Mouse (Mus musculus): ENCODE results near the gene Myd88. TPM values are rescaled to one million over a fixed set of nuclear protein-coding genes. Genes with fewer than 3 reads are reported as not detected.

Myd88 gene
- polyA plus RNA-seq, 1 experiment from 2014 or later: 30.3 TPM

GRCm38 (mm10) chr9:119350947-119351705 is 9.9 kb upstream of the Myd88 start:
- no peak overlapping the region for H3K9ac ChIP-seq (ENCODE audit: low read length)
- no peak for ATAC-seq (replicated peaks; ENCODE audit: low FRiP score, low TSS enrichment, low read depth)
- H3K4me3 ChIP-seq (ENCODE audit: low read depth, low read length): no peak overlapping the region
- WGBS: 85% methylated on average over 10 of the region's 10 CpGs
- peaks cover 45% of the 10 kb centered on the region for H3K36me3 ChIP-seq (ENCODE audit: control insufficient read depth, insufficient read depth, low read length)
- H3K4me1 ChIP-seq (replicated peaks; ENCODE audit: control insufficient read depth, insufficient read depth, low read length): no peaks in the 10 kb centered on the region
- H3K4me2 ChIP-seq (ENCODE audit: low read length): no peak overlapping the region
- no peak overlapping the region for H3K27ac ChIP-seq (ENCODE audit: low read depth)
- no peaks in the 10 kb centered on the region for H3K9me3 ChIP-seq (ENCODE audit: control insufficient read depth, low read length)
- no peak for DNase-seq (ENCODE audit: low spot score)
- no peaks in the 10 kb centered on the region for H3K27me3 ChIP-seq (replicated peaks; ENCODE audit: control insufficient read depth, insufficient read depth, low read length)

GRCm38 (mm10) chr9:119350531-119350930 is 9.3 kb upstream of the Myd88 start:
- H3K27ac ChIP-seq (ENCODE audit: low read depth): no peak overlapping the region

GRCm38 (mm10) chr9:119346376-119346775 is 5.2 kb upstream of the Myd88 start:
- DNase-seq (ENCODE audit: low spot score) (no peak), ATAC-seq (replicated peaks; ENCODE audit: low FRiP score, low TSS enrichment, low read depth) (no peak)
- Histone ChIP-seq H3K4me1 (replicated peaks; ENCODE audit: control insufficient read depth, insufficient read depth, low read length) (peaks cover 11% of the 10 kb centered on the region), H3K27me3 (replicated peaks; ENCODE audit: control insufficient read depth, insufficient read depth, low read length) (no peaks in the 10 kb centered on the region), H3K27ac (ENCODE audit: low read depth) (no peak overlapping the region), H3K4me3 (ENCODE audit: low read depth, low read length) (no peak overlapping the region), H3K9me3 (ENCODE audit: control insufficient read depth, low read length) (no peaks in the 10 kb centered on the region), H3K4me2 (ENCODE audit: low read length) (no peak overlapping the region), H3K36me3 (ENCODE audit: control insufficient read depth, insufficient read depth, low read length) (peaks cover 77% of the 10 kb centered on the region), H3K9ac (ENCODE audit: low read length) (no peak overlapping the region)
- WGBS: 88% methylated on average over 8 of the region's 8 CpGs

More at GRCm38 (mm10) chr9:119350531-119350930, 9.3 kb upstream of the Myd88 start:
- H3K4me1 ChIP-seq (replicated peaks; ENCODE audit: control insufficient read depth, insufficient read depth, low read length): no peaks in the 10 kb centered on the region
- no peak overlapping the region for H3K9ac ChIP-seq (ENCODE audit: low read length)
- H3K4me2 ChIP-seq (ENCODE audit: low read length): no peak overlapping the region
- 90% methylated on average over 3 of the region's 3 CpGs for WGBS
- DNase-seq (ENCODE audit: low spot score) (no peak), ATAC-seq (replicated peaks; ENCODE audit: low FRiP score, low TSS enrichment, low read depth) (no peak)
- no peaks in the 10 kb centered on the region for H3K27me3 ChIP-seq (replicated peaks; ENCODE audit: control insufficient read depth, insufficient read depth, low read length)
- H3K4me3 ChIP-seq (ENCODE audit: low read depth, low read length): no peak overlapping the region
- no peaks in the 10 kb centered on the region for H3K9me3 ChIP-seq (ENCODE audit: control insufficient read depth, low read length)
- peaks cover 50% of the 10 kb centered on the region for H3K36me3 ChIP-seq (ENCODE audit: control insufficient read depth, insufficient read depth, low read length)

GRCm38 (mm10) chr9:119342728-119343127 is 1.5 kb upstream of the Myd88 start:
- H3K4me3 ChIP-seq (ENCODE audit: low read depth, low read length): no peak overlapping the region
- H3K27me3 ChIP-seq (replicated peaks; ENCODE audit: control insufficient read depth, insufficient read depth, low read length): no peaks in the 10 kb centered on the region

DNA sequence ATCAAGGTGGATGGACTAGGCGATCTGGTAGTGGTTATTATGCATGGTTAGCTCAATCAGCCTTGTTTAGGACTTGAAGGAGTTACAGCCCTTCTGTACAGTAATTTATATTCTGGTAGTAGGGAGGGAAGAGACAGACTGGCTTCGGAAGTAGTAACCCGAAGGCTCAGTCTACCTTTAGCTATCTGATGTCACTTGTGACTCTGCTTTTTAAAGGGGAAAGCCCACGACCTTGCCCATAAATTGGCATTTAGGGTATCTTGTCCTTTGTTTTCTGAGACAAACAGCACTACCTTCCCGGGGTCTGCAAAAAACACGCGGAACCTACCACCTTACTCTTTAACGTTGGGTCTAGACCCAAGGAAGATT is 1.0 kb downstream of the Myd88 start:
- peak overlapping the region; percentile 72 for H3K4me3 ChIP-seq (ENCODE audit: low read depth, low read length)
- H3K4me1 ChIP-seq (replicated peaks; ENCODE audit: control insufficient read depth, insufficient read depth, low read length): peaks cover 13% of the 10 kb centered on the region
- no peaks in the 10 kb centered on the region for H3K9me3 ChIP-seq (ENCODE audit: control insufficient read depth, low read length)
- peak overlapping the region; percentile 88 for H3K27ac ChIP-seq (ENCODE audit: low read depth)
- H3K9ac ChIP-seq (ENCODE audit: low read length): peak overlapping the region; percentile 58
- ATAC-seq (replicated peaks; ENCODE audit: low FRiP score, low TSS enrichment, low read depth) (no peak), DNase-seq (ENCODE audit: low spot score) (no peak)
- peak overlapping the region; percentile 90 for H3K4me2 ChIP-seq (ENCODE audit: low read length)
- no peaks in the 10 kb centered on the region for H3K27me3 ChIP-seq (replicated peaks; ENCODE audit: control insufficient read depth, insufficient read depth, low read length)
- WGBS: 4% methylated on average over 8 of the region's 8 CpGs
- peaks cover 32% of the 10 kb centered on the region for H3K36me3 ChIP-seq (ENCODE audit: control insufficient read depth, insufficient read depth, low read length)

More at GRCm38 (mm10) chr9:119342728-119343127, 1.5 kb upstream of the Myd88 start:
- ATAC-seq (replicated peaks; ENCODE audit: low FRiP score, low TSS enrichment, low read depth) (no peak), DNase-seq (ENCODE audit: low spot score) (no peak)
- Histone ChIP-seq H3K4me1 (replicated peaks; ENCODE audit: control insufficient read depth, insufficient read depth, low read length) (peaks cover 13% of the 10 kb centered on the region), H3K9ac (ENCODE audit: low read length) (no peak overlapping the region), H3K27ac (ENCODE audit: low read depth) (no peak overlapping the region), H3K36me3 (ENCODE audit: control insufficient read depth, insufficient read depth, low read length) (peaks cover 46% of the 10 kb centered on the region), H3K9me3 (ENCODE audit: control insufficient read depth, low read length) (no peaks in the 10 kb centered on the region), H3K4me2 (ENCODE audit: low read length) (no peak overlapping the region)
- 77% methylated on average over 7 of the region's 7 CpGs for WGBS

GRCm38 (mm10) chr9:119339558-119340211 is 1.5 kb downstream of the Myd88 start, which contains the start of gene Acaa1a:
Gene Acaa1a, plus strand, starts transcription at chr9:119339676.
- H3K4me3 ChIP-seq (ENCODE audit: low read depth, low read length): peak within 1 kb of the TSS; percentile 72
- no peaks in the 10 kb centered on the region for H3K27me3 ChIP-seq (replicated peaks; ENCODE audit: control insufficient read depth, insufficient read depth, low read length)
- no peaks in the 10 kb centered on the region for H3K9me3 ChIP-seq (ENCODE audit: control insufficient read depth, low read length)
- H3K36me3 ChIP-seq (ENCODE audit: control insufficient read depth, insufficient read depth, low read length): peaks cover 27% of the 10 kb centered on the region
- H3K4me1 ChIP-seq (replicated peaks; ENCODE audit: control insufficient read depth, insufficient read depth, low read length): peaks cover 13% of the 10 kb centered on the region
- peak within 1 kb of the TSS; percentile 88 for H3K27ac ChIP-seq (ENCODE audit: low read depth)
- 0 out of 2 replicates have a peak, but pooled peaks have one; percentile 18 for ATAC-seq (replicated peaks; ENCODE audit: low FRiP score, low TSS enrichment, low read depth)
- peak within 1 kb of the TSS; percentile 58 for H3K9ac ChIP-seq (ENCODE audit: low read length)
- under 1% methylated on average over 43 of the region's 43 CpGs for WGBS
- DNase-seq (ENCODE audit: low spot score): peak; percentile 84
- H3K4me2 ChIP-seq (ENCODE audit: low read length): peak within 1 kb of the TSS; percentile 90

- peak overlapping the region; percentile 72 for H3K4me3 ChIP-seq (ENCODE audit: low read depth, low read length)
- H3K9me3 ChIP-seq (ENCODE audit: control insufficient read depth, low read length): no peaks in the 10 kb centered on the region
- H3K4me1 ChIP-seq (replicated peaks; ENCODE audit: control insufficient read depth, insufficient read depth, low read length): peaks cover 13% of the 10 kb centered on the region
- H3K9ac ChIP-seq (ENCODE audit: low read length): peak overlapping the region; percentile 58
- no peaks in the 10 kb centered on the region for H3K27me3 ChIP-seq (replicated peaks; ENCODE audit: control insufficient read depth, insufficient read depth, low read length)
- H3K4me2 ChIP-seq (ENCODE audit: low read length): peak overlapping the region; percentile 90
- DNase-seq (ENCODE audit: low spot score): no peak
- WGBS: 46% methylated on average over 7 of the region's 7 CpGs
- peak overlapping the region; percentile 62; the same call in 1 of the 2 replicates for H3K27ac ChIP-seq (ENCODE audit: low read depth)
- ATAC-seq (replicated peaks; ENCODE audit: low FRiP score, low TSS enrichment, low read depth): no peak
- peaks cover 22% of the 10 kb centered on the region for H3K36me3 ChIP-seq (ENCODE audit: control insufficient read depth, insufficient read depth, low read length)
Measured at GRCm38 (mm10) chr9:119339106-119339505, 2.1 kb downstream of the Myd88 start.

DNA sequence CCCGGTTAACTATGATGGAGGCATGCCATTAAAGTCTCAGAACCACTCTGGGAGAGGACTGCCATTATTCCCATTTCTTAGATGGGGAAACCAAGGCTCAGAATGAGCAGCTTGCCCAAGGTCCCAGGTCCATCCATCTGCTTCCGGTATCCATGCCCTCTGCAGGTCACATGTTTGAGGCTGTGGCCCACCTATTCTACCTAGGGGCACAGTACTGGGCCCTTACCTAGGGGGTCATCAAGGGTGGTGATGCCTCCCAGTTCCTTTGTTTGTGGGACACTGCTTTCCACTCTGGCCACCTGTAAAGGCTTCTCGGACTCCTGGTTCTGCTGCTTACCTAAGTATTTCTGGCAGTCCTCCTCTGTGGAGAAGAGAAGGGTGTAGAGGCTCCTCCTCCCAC is 2.9 kb downstream of the Myd88 start:
- no peak for ATAC-seq (replicated peaks; ENCODE audit: low FRiP score, low TSS enrichment, low read depth)
- Histone ChIP-seq H3K4me3 (ENCODE audit: low read depth, low read length) (no peak overlapping the region), H3K4me2 (ENCODE audit: low read length) (no peak overlapping the region), H3K36me3 (ENCODE audit: control insufficient read depth, insufficient read depth, low read length) (peaks cover 14% of the 10 kb centered on the region), H3K9ac (ENCODE audit: low read length) (no peak overlapping the region), H3K9me3 (ENCODE audit: control insufficient read depth, low read length) (no peaks in the 10 kb centered on the region), H3K4me1 (replicated peaks; ENCODE audit: control insufficient read depth, insufficient read depth, low read length) (peaks cover 13% of the 10 kb centered on the region), H3K27ac (ENCODE audit: low read depth) (no peak overlapping the region), H3K27me3 (replicated peaks; ENCODE audit: control insufficient read depth, insufficient read depth, low read length) (no peaks in the 10 kb centered on the region)
- 87% methylated on average over 3 of the region's 3 CpGs for WGBS
- no peak for DNase-seq (ENCODE audit: low spot score)

All from intestine, embryonic 14.5 days (tissue).